Mouse (Mus musculus): ENCODE measurements around the gene 1700125H20Rik.

DNA sequence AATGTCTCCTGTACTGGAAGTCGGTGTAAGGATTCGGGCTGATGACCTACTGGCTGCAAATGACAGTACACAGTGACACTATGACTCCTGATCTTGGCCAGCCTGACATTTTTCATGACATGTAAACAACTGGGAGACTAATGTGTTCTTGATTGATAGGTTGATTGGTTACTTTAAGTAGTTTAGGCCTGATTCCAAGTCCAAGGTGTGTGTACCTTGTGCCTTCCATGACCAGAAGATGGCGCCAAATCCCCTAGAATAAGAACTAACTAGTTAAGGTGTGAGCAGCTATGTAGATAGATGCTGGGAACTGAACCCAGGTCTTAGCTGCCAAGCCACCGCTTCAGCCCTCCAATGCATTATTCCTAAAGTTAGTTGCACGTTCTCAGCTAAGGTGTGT, 13.9 kb downstream of the 1700125H20Rik start:
- no peak for TF ChIP-seq CTCF (IDR thresholded peaks at IDR 0.05; ENCODE audit: borderline replicate concordance, insufficient read depth, low read length)
- no peak for TF ChIP-seq POLR2A (IDR thresholded peaks at IDR 0.05; ENCODE audit: low read depth, low read length)

Data from embryonic fibroblast, embryonic 13.5 days (primary cell).